Mouse (Mus musculus): ENCODE data around the gene Ltv1.

- TF ChIP-seq CTCF (conservative IDR thresholded peaks at IDR 0.05; ENCODE audit: low read length) (no peak), POU5F1 (IDR thresholded peaks at IDR 0.05; ENCODE audit: borderline replicate concordance, low read length) (no peak), NANOG (IDR thresholded peaks at IDR 0.05; ENCODE audit: borderline replicate concordance, low read length) (no peak)
These were observed 41.5 kb upstream of the Ltv1 start for GRCm38 (mm10) chr10:13234503-13234902.
